Mouse (Mus musculus) MEL (cell line): ENCODE results near the gene Sh3gl3. TPM values are rescaled to one million over a fixed set of nuclear protein-coding genes. Genes with fewer than 3 reads are reported as not detected.

ENCODE experiments used
- DNase-seq: peaks from one replicate; pipeline ENCODE4 v3.0.0; 2011; ENCODE audit warnings: low read depth, low spot score
- H3K27ac ChIP-seq: 2 replicates; pipeline ENCODE4 v1.5.1; 2012; ENCODE audit warnings: low read depth, mild to moderate bottlenecking, control low read depth, low read length, moderate library complexity; ENCODE audit not compliant: control insufficient read depth
- H3K27me3 ChIP-seq, 2 experiments: fragments of 150-350 bp in 1 of 2; sonication (generic) in 1 of 2; 2 replicates each; pipeline ENCODE4 v1.6.1; 2012; ENCODE audit warnings: low read length in 2 of 2, mild to moderate bottlenecking in 2 of 2, improper control_type of control experiment in 1 of 2, moderate library complexity in 1 of 2; ENCODE audit not compliant: insufficient read depth in 2 of 2, control insufficient read depth in 1 of 2
- H3K36me3 ChIP-seq, 2 experiments: 2 replicates each; pipeline ENCODE4 v1.6.1; 2012 to 2014; ENCODE audit warnings: low read length in 2 of 2, improper control_type of control experiment in 1 of 2, inconsistent platforms in 1 of 2, mild to moderate bottlenecking in 1 of 2; ENCODE audit not compliant: insufficient read depth in 2 of 2, control insufficient read depth in 1 of 2
- H3K4me1 ChIP-seq, 2 experiments: fragments of 150-350 bp in 1 of 2; sonication (generic) in 1 of 2; 2 replicates each; pipeline ENCODE4 v1.6.1; 2012; ENCODE audit warnings: low read length in 2 of 2, improper control_type of control experiment in 1 of 2, mild to moderate bottlenecking in 1 of 2; ENCODE audit not compliant: insufficient read depth in 2 of 2, control insufficient read depth in 1 of 2
- H3K4me3 ChIP-seq, 2 experiments: fragments of 150-350 bp in 1 of 2; sonication (generic) in 1 of 2; 2 replicates each; pipeline ENCODE4 v1.5.1; 2012; ENCODE audit warnings: low read depth in 2 of 2, low read length in 2 of 2, mild to moderate bottlenecking in 2 of 2, moderate library complexity in 2 of 2, control low read depth in 1 of 2, improper control_type of control experiment in 1 of 2; ENCODE audit not compliant: control insufficient read depth in 1 of 2, insufficient read depth in 1 of 2
- H3K79me2 ChIP-seq: 2 replicates; pipeline ENCODE4 v1.6.1; 2012; ENCODE audit warnings: mild to moderate bottlenecking, low read length, moderate library complexity; ENCODE audit not compliant: control insufficient read depth, poor library complexity, insufficient read depth
- H3K9ac ChIP-seq: 2 replicates; pipeline ENCODE4 v1.6.1; 2012; ENCODE audit warnings: low read depth, mild to moderate bottlenecking, control low read depth, low read length, moderate library complexity; ENCODE audit not compliant: control insufficient read depth, poor library complexity, severe bottlenecking
- H3K9me3 ChIP-seq: fragments of 150-350 bp; sonication (generic); replicated peaks from 2 replicates; pipeline ENCODE4 v1.6.1; 2012; ENCODE audit warnings: mild to moderate bottlenecking, low read length, improper control_type of control experiment, moderate library complexity; ENCODE audit not compliant: insufficient read depth
- CHD2 ChIP-seq: IDR thresholded peaks from 2 replicates; pipeline ENCODE4 v1.6.1; 2011; ENCODE audit warnings: low read length, improper control_type of control experiment
- ETS1 ChIP-seq: IDR thresholded peaks from 2 replicates; pipeline ENCODE4 v1.6.1; 2012; ENCODE audit warnings: low read depth, mild to moderate bottlenecking, inconsistent platforms, low read length, improper control_type of control experiment, moderate library complexity
- KAT2A ChIP-seq: conservative IDR thresholded peaks from 2 replicates; pipeline ENCODE4 v1.6.1; 2012; ENCODE audit warnings: low read depth, low read length, improper control_type of control experiment, inconsistent platforms
- MAX ChIP-seq: IDR thresholded peaks from 2 replicates; pipeline ENCODE4 v1.6.1; 2011; ENCODE audit warnings: low read length, improper control_type of control experiment
- MAZ ChIP-seq: IDR thresholded peaks from 2 replicates; pipeline ENCODE4 v1.6.1; 2012; ENCODE audit warnings: low read depth, mild to moderate bottlenecking, inconsistent platforms, low read length, improper control_type of control experiment
- MYB ChIP-seq: IDR thresholded peaks from 2 replicates; pipeline ENCODE4 v1.6.1; 2011; ENCODE audit warnings: mild to moderate bottlenecking, low read depth, low read length, improper control_type of control experiment
- NELFE ChIP-seq: IDR thresholded peaks from 2 replicates; pipeline ENCODE4 v1.6.1; 2011; ENCODE audit warnings: low read depth, low read length, improper control_type of control experiment
- POLR2AphosphoS5 ChIP-seq: IDR thresholded peaks from 2 replicates; pipeline ENCODE4 v1.6.1; 2012; ENCODE audit warnings: low read depth, borderline replicate concordance, mild to moderate bottlenecking, inconsistent platforms, low read length, moderate library complexity, mixed read lengths
- RCOR1 ChIP-seq: IDR thresholded peaks from 2 replicates; pipeline ENCODE4 v1.6.1; 2012; ENCODE audit warnings: low read depth, mild to moderate bottlenecking, inconsistent platforms, low read length, improper control_type of control experiment
- TAL1 ChIP-seq: IDR thresholded peaks from 2 replicates; pipeline ENCODE4 v1.6.1; 2012; ENCODE audit warnings: mild to moderate bottlenecking, inconsistent platforms, low read length, moderate library complexity, mixed read lengths
- ZC3H11A ChIP-seq: IDR thresholded peaks from 2 replicates; pipeline ENCODE4 v1.6.1; 2012; ENCODE audit warnings: low read depth, mild to moderate bottlenecking, inconsistent platforms, low read length, improper control_type of control experiment
- ZKSCAN1 ChIP-seq: IDR thresholded peaks from 2 replicates; pipeline ENCODE4 v1.6.1; 2012; ENCODE audit warnings: low read depth, mild to moderate bottlenecking, inconsistent platforms, low read length, improper control_type of control experiment, moderate library complexity
- ZNF384 ChIP-seq: IDR thresholded peaks from 2 replicates; pipeline ENCODE4 v1.6.1; 2012; ENCODE audit warnings: low read depth, mild to moderate bottlenecking, inconsistent platforms, low read length, improper control_type of control experiment
- polyA plus RNA-seq, 2 experiments: library from polyadenylated mRNA; stranded (reverse) in 1 of 2; unstranded in 1 of 2; fragments of >175 nt in 1 of 2; fragments of >200 nt in 1 of 2; gene quantifications; 2 replicates each; pipeline versions ENCODE4 v1.2.1 to v1.2.4; 2012; ENCODE audit warnings: low replicate concordance in 2 of 2, low read depth in 1 of 2; ENCODE audit not compliant: insufficient read length in 2 of 2, insufficient read depth in 1 of 2, missing spikeins in 1 of 2
- total RNA-seq: library from RNA; depleted of rRNA; stranded (reverse); fragments of 300-350 nt; gene quantifications from 2 replicates; pipeline ENCODE4 v1.2.3, GENCODE M21; 2012; rRNA removed

The Sh3gl3 gene
- total and polyA plus RNA-seq, 3 experiments = not detected

DNA sequence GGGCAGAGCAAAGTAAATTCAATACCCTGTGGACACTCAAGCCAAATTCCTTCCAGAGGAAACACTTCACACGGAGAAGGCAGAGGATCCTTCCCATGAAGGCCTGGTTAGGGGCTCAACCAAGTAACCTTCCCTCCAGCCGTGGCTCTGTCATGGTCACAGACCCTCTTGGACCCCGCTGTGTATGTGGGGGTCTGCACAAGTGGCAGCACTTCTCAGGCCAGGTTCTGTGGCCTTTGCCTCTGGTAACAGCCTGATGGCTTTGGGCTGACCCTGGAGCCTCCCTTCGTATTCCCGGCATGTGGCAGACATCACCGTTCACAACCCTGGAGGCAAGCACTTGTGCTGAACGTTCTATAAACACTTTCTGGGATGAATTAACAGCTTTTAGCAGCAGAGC, 176.2 kb downstream of the Sh3gl3 start:
- H3K9ac ChIP-seq = no peak overlapping the region
- H3K4me1 ChIP-seq = no peaks in the 10 kb centered on the region
- H3K79me2 ChIP-seq = no peaks in the 10 kb centered on the region
- no peak overlapping the region for H3K27ac ChIP-seq
- H3K27me3 ChIP-seq = no peaks in the 10 kb centered on the region
- DNase-seq = no peak
- H3K9me3 ChIP-seq = no peaks in the 10 kb centered on the region
- H3K4me3 ChIP-seq = no peak overlapping the region
- H3K36me3 ChIP-seq = no peaks in the 10 kb centered on the region
- TF ChIP-seq POLR2AphosphoS5 (no peak), MYB (no peak), NELFE (no peak), MAZ (no peak), CHD2 (no peak), ETS1 (no peak), ZKSCAN1 (no peak)

DNA sequence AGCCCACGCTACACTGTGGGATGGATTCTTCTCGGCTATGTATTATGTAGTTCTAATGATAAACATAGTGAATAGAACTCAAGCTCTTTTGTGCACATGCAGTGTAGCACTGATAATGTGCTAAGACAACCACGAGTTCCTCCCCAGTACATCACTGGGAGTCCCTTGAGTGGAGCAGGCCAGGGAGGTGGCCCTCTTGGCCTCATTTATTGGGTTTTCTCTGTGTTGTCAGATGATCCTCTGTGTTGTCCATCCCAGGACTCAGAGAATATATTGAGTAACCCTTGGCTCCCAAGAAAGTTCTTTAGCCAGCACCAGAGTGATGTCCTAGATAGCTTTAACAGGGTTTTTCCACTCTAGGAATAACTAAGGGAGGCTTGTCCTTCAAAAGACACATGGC, 176.8 kb downstream of the Sh3gl3 start:
- no peaks in the 10 kb centered on the region for H3K27me3 ChIP-seq
- H3K36me3 ChIP-seq = no peaks in the 10 kb centered on the region
- no peaks in the 10 kb centered on the region for H3K4me1 ChIP-seq
- H3K4me3 ChIP-seq = no peak overlapping the region
- no peaks in the 10 kb centered on the region for H3K79me2 ChIP-seq
- no peak overlapping the region for H3K27ac ChIP-seq
- DNase-seq = no peak
- H3K9me3 ChIP-seq = no peaks in the 10 kb centered on the region
- H3K9ac ChIP-seq = no peak overlapping the region
- no peak for TF ChIP-seq MAX
- TF ChIP-seq ZC3H11A = no peak
- TF ChIP-seq KAT2A = no peak
- no peak for TF ChIP-seq TAL1
- no peak for TF ChIP-seq RCOR1
- TF ChIP-seq ZNF384 = no peak

Other genes with a start within 250 kb of the Sh3gl3 start
- not detected in 2 replicates for gene Hdgfl3, start 239.4 kb upstream of the Sh3gl3 start, total RNA-seq
- gene Hdgfl3, start 239.4 kb upstream of the Sh3gl3 start, polyA plus RNA-seq = under 1 TPM in 1 of 2 experiments, not detected in 1; 0.26 TPM
- not detected in 2 replicates for gene Bnc1, start 181.5 kb upstream of the Sh3gl3 start, total RNA-seq
- gene Bnc1, start 181.5 kb upstream of the Sh3gl3 start, polyA plus RNA-seq = not detected
- gene Adamtsl3, start 161.9 kb downstream of the Sh3gl3 start, total RNA-seq = not detected in 2 replicates
- gene Adamtsl3, start 161.9 kb downstream of the Sh3gl3 start, polyA plus RNA-seq = not detected